Mouse (Mus musculus): ENCODE results near the gene Rhbg. TPM values are rescaled to one million over a fixed set of nuclear protein-coding genes. Genes with fewer than 3 reads are reported as not detected.
"Not testable (repeated sequence)": the region's sequence is repeated elsewhere in the genome, so short reads cannot be mapped to it uniquely, and the experiment has no call there.

Gene Rhbg
- polyA plus RNA-seq, 1 experiment: not detected

- not testable (repeated sequence) for DNase-seq (ENCODE audit: extremely low spot score in 1 of 2, low spot score in 1 of 2)
Observed at GRCm38 (mm10) chr3:88268014-88268413, 13.5 kb upstream of the Rhbg start.

- no peak for DNase-seq (ENCODE audit: extremely low spot score in 1 of 2, low spot score in 1 of 2)
Observed at GRCm38 (mm10) chr3:88262346-88262745, 7.8 kb upstream of the Rhbg start.

- DNase-seq (ENCODE audit: extremely low spot score in 1 of 2, low spot score in 1 of 2): no peak
Observed at GRCm38 (mm10) chr3:88256382-88256781, 1.9 kb upstream of the Rhbg start.

GRCm38 (mm10) chr3:88255950-88256349, 1.4 kb upstream of the Rhbg start:
- DNase-seq (ENCODE audit: extremely low spot score in 1 of 2, low spot score in 1 of 2): no peak

GRCm38 (mm10) chr3:88252739-88253138, 1.8 kb downstream of the Rhbg start:
- no peak for DNase-seq (ENCODE audit: extremely low spot score in 1 of 2, low spot score in 1 of 2)

GRCm38 (mm10) chr3:88248406-88248805, 6.1 kb downstream of the Rhbg start:
- DNase-seq (ENCODE audit: extremely low spot score in 1 of 2, low spot score in 1 of 2): no peak

- DNase-seq (ENCODE audit: extremely low spot score in 1 of 2, low spot score in 1 of 2): no peak
Observed at GRCm38 (mm10) chr3:88247666-88248065, 6.8 kb downstream of the Rhbg start.

GRCm38 (mm10) chr3:88245811-88246210, 8.7 kb downstream of the Rhbg start:
- DNase-seq (ENCODE audit: extremely low spot score in 1 of 2, low spot score in 1 of 2): peak in 1 of 2 experiments; percentile 85

GRCm38 (mm10) chr3:88244071-88244470, 10.4 kb downstream of the Rhbg start:
- peak in 1 of 2 experiments; percentile 75 for DNase-seq (ENCODE audit: extremely low spot score in 1 of 2, low spot score in 1 of 2)

GRCm38 (mm10) chr3:88242531-88242930, 12.0 kb downstream of the Rhbg start:
- peak in 1 of 2 experiments; percentile 95 for DNase-seq (ENCODE audit: extremely low spot score in 1 of 2, low spot score in 1 of 2)

- DNase-seq (ENCODE audit: extremely low spot score in 1 of 2, low spot score in 1 of 2): no peak
Observed at GRCm38 (mm10) chr3:88241045-88241786, 13.3 kb downstream of the Rhbg start.

GRCm38 (mm10) chr3:88239446-88239845, 15.1 kb downstream of the Rhbg start:
- no peak for DNase-seq (ENCODE audit: extremely low spot score in 1 of 2, low spot score in 1 of 2)

GRCm38 (mm10) chr3:88238866-88239391, 15.6 kb downstream of the Rhbg start:
- DNase-seq (ENCODE audit: extremely low spot score in 1 of 2, low spot score in 1 of 2): peak in 1 of 2 experiments; percentile 43

- DNase-seq (ENCODE audit: extremely low spot score in 1 of 2, low spot score in 1 of 2): peak in 1 of 2 experiments; percentile 32
Observed at GRCm38 (mm10) chr3:88237556-88238194, 16.8 kb downstream of the Rhbg start.

- DNase-seq (ENCODE audit: extremely low spot score in 1 of 2, low spot score in 1 of 2): no peak
Observed at GRCm38 (mm10) chr3:88237161-88237555, 17.4 kb downstream of the Rhbg start.

GRCm38 (mm10) chr3:88235616-88236015, 18.9 kb downstream of the Rhbg start:
- DNase-seq (ENCODE audit: extremely low spot score in 1 of 2, low spot score in 1 of 2): no peak

- no peak for DNase-seq (ENCODE audit: extremely low spot score in 1 of 2, low spot score in 1 of 2)
Observed at GRCm38 (mm10) chr3:88235216-88235615, 19.3 kb downstream of the Rhbg start.

- DNase-seq (ENCODE audit: extremely low spot score in 1 of 2, low spot score in 1 of 2): no peak
Observed at GRCm38 (mm10) chr3:88234041-88234440, 20.5 kb downstream of the Rhbg start.

- DNase-seq (ENCODE audit: extremely low spot score in 1 of 2, low spot score in 1 of 2): no peak
Observed at GRCm38 (mm10) chr3:88232851-88233649, 21.5 kb downstream of the Rhbg start.

GRCm38 (mm10) chr3:88232301-88232702, 22.2 kb downstream of the Rhbg start:
- peak; percentile 74 to 76 for DNase-seq (ENCODE audit: extremely low spot score in 1 of 2, low spot score in 1 of 2)

- no peak for DNase-seq (ENCODE audit: extremely low spot score in 1 of 2, low spot score in 1 of 2)
Observed at GRCm38 (mm10) chr3:88231061-88231641, 23.4 kb downstream of the Rhbg start.

All from frontal cortex, adult 2 months (tissue).